Mouse (Mus musculus) intestine, embryonic 16.5 days (tissue): ENCODE data around the gene Gprin1. TPM values are rescaled to one million over a fixed set of nuclear protein-coding genes. Genes with fewer than 3 reads are reported as not detected.
A peak's percentile ranks its signal among the peaks of the same experiment; 100 is the strongest.
"Not testable (repeated sequence)": the region's sequence is repeated elsewhere in the genome, so short reads cannot be mapped to it uniquely, and the experiment has no call there.

Experiments
- ATAC-seq: fragments of 200-750 bp; cut with Nextera tagmentation; 2 replicates; pipeline ENCODE4 v1.8.0; 2017; ENCODE audit warnings: moderate TSS enrichment, moderate library complexity
- H3K27ac ChIP-seq: fragments of 300-500 bp; sonication (generic); 2 replicates; pipeline ENCODE4 v1.5.1; 2014; ENCODE audit warnings: mild to moderate bottlenecking, low read length
- H3K27me3 ChIP-seq: fragments of 300-500 bp; sonication (generic); replicated peaks from 2 replicates; pipeline ENCODE4 v1.6.1; 2014; ENCODE audit warnings: low read length, control low read depth, mixed read lengths; ENCODE audit not compliant: control insufficient read depth, insufficient read depth
- H3K36me3 ChIP-seq: fragments of 300-500 bp; sonication (generic); 2 replicates; pipeline ENCODE4 v1.6.1; 2014; ENCODE audit warnings: low read length, control low read depth; ENCODE audit not compliant: control insufficient read depth, insufficient read depth
- H3K4me1 ChIP-seq: fragments of 300-500 bp; sonication (generic); 2 replicates; pipeline ENCODE4 v1.6.1; 2014; ENCODE audit warnings: low read length, control low read depth, mixed read lengths; ENCODE audit not compliant: control insufficient read depth, insufficient read depth
- H3K4me2 ChIP-seq: fragments of 300-500 bp; sonication (generic); 2 replicates; pipeline ENCODE4 v1.6.1; 2014; ENCODE audit warnings: low read depth, low read length, control low read depth
- H3K4me3 ChIP-seq: fragments of 300-500 bp; sonication (generic); 2 replicates; pipeline ENCODE4 v1.5.1; 2014; ENCODE audit warnings: mild to moderate bottlenecking, low read length
- H3K9ac ChIP-seq: fragments of 300-500 bp; sonication (generic); 2 replicates; pipeline ENCODE4 v1.6.1; 2014; ENCODE audit warnings: low read depth, low read length
- H3K9me3 ChIP-seq: fragments of 300-500 bp; sonication (generic); 2 replicates; pipeline ENCODE4 v1.6.1; 2016; ENCODE audit warnings: low read length, control low read depth; ENCODE audit not compliant: control insufficient read depth
- WGBS: fragments of 180-500 bp; shearing (Covaris S2); extraction: QIAGEN DNeasy Blood & Tissue Kit; methylation state at CpG from one replicate; pipeline ENCODE4 v1.1.7; 2014; 5-methylcytosine and 5-hydroxymethylcytosine counted together
- polyA plus RNA-seq: library from polyadenylated mRNA; unstranded; fragments of >200 nt; fragmentation: Nextera tagmentation; extraction: Ambion mirVana; gene quantifications from 2 replicates; pipeline ENCODE4 v1.2.1, GENCODE M21; 2015

Gprin1 gene
- polyA plus RNA-seq, 1 experiment from 2014 or later = 0.15 TPM

GRCm38 (mm10) chr13:54788740-54789560 is 39.3 kb upstream of the Gprin1 start, which contains the start of gene Tspan17:
Gene Tspan17, plus strand, starts transcription at chr13:54789377.
- no peak within 1 kb of the TSS for H3K27ac ChIP-seq
- H3K27me3 ChIP-seq = peaks cover 6% of the 10 kb centered on the region; the same call in 1 of the 2 replicates
- no peaks in the 10 kb centered on the region for H3K36me3 ChIP-seq
- H3K9ac ChIP-seq = peak within 1 kb of the TSS; percentile 69
- H3K9me3 ChIP-seq = no peaks in the 10 kb centered on the region
- ATAC-seq = peak; percentile 91
- peak within 1 kb of the TSS; percentile 99 for H3K4me2 ChIP-seq
- peaks cover 7% of the 10 kb centered on the region for H3K4me1 ChIP-seq
- WGBS = 2% methylated on average over 49 of the region's 49 CpGs
- H3K4me3 ChIP-seq = peak within 1 kb of the TSS; percentile 66

- H3K4me2 ChIP-seq, H3K27ac ChIP-seq, H3K4me1 ChIP-seq, H3K9ac ChIP-seq, H3K4me3 ChIP-seq, H3K36me3 ChIP-seq, H3K27me3 ChIP-seq, H3K9me3 ChIP-seq, ATAC-seq: not testable (repeated sequence)
- WGBS = 49% methylated on average over 2 of the region's 2 CpGs
Observed at GRCm38 (mm10) chr13:54787591-54787990, 37.9 kb upstream of the Gprin1 start.

GRCm38 (mm10) chr13:54783698-54784097 is 34.0 kb upstream of the Gprin1 start, which contains the start of gene Eif4e1b:
Gene Eif4e1b, plus strand, starts transcription at chr13:54783998.
- no peak for ATAC-seq
- no peak within 1 kb of the TSS for H3K4me3 ChIP-seq
- no peak within 1 kb of the TSS for H3K4me2 ChIP-seq
- no peak within 1 kb of the TSS for H3K27ac ChIP-seq
- H3K27me3 ChIP-seq = no peaks in the 10 kb centered on the region
- H3K4me1 ChIP-seq = no peaks in the 10 kb centered on the region
- no peak within 1 kb of the TSS for H3K9ac ChIP-seq
- no peaks in the 10 kb centered on the region for H3K9me3 ChIP-seq
- H3K36me3 ChIP-seq = no peaks in the 10 kb centered on the region
- WGBS = 84% methylated on average over 4 of the region's 4 CpGs

- Histone ChIP-seq H3K9me3 (no peaks in the 10 kb centered on the region), H3K27ac (no peak overlapping the region), H3K27me3 (no peaks in the 10 kb centered on the region), H3K4me3 (no peak overlapping the region), H3K36me3 (no peaks in the 10 kb centered on the region), H3K4me1 (no peaks in the 10 kb centered on the region), H3K9ac (no peak overlapping the region), H3K4me2 (no peak overlapping the region)
- ATAC-seq = no peak
- 40% methylated on average over 2 of the region's 2 CpGs for WGBS
Observed at GRCm38 (mm10) chr13:54783235-54783634, 33.6 kb upstream of the Gprin1 start.

GRCm38 (mm10) chr13:54781086-54781485 is 31.4 kb upstream of the Gprin1 start:
- H3K4me3 ChIP-seq = no peak overlapping the region
- ATAC-seq = no peak
- no peaks in the 10 kb centered on the region for H3K4me1 ChIP-seq
- H3K9me3 ChIP-seq = no peaks in the 10 kb centered on the region
- H3K36me3 ChIP-seq = no peaks in the 10 kb centered on the region
- H3K27ac ChIP-seq = no peak overlapping the region
- no peak overlapping the region for H3K9ac ChIP-seq
- H3K27me3 ChIP-seq = no peaks in the 10 kb centered on the region
- WGBS = 78% methylated on average over 3 of the region's 3 CpGs
- no peak overlapping the region for H3K4me2 ChIP-seq

- ATAC-seq = no peak
- Histone ChIP-seq H3K4me3 (no peak overlapping the region), H3K9ac (no peak overlapping the region), H3K9me3 (no peaks in the 10 kb centered on the region), H3K4me2 (no peak overlapping the region), H3K27me3 (no peaks in the 10 kb centered on the region), H3K36me3 (no peaks in the 10 kb centered on the region), H3K27ac (no peak overlapping the region), H3K4me1 (no peaks in the 10 kb centered on the region)
- 75% methylated on average over 3 of the region's 3 CpGs for WGBS
Observed at GRCm38 (mm10) chr13:54780592-54780991, 30.9 kb upstream of the Gprin1 start.

GRCm38 (mm10) chr13:54767012-54767411 is 17.3 kb upstream of the Gprin1 start:
- no peak for ATAC-seq
- Histone ChIP-seq H3K4me2 (no peak overlapping the region), H3K27me3 (peaks cover 44% of the 10 kb centered on the region), H3K27ac (no peak overlapping the region), H3K36me3 (no peaks in the 10 kb centered on the region), H3K9ac (no peak overlapping the region), H3K4me1 (peaks cover 6% of the 10 kb centered on the region), H3K9me3 (no peaks in the 10 kb centered on the region), H3K4me3 (no peak overlapping the region)
- WGBS = 76% methylated on average over 4 of the region's 4 CpGs

- Histone ChIP-seq H3K9me3 (no peaks in the 10 kb centered on the region), H3K27ac (no peak within 1 kb of the TSS), H3K4me3 (peak within 1 kb of the TSS; percentile 36), H3K4me1 (peaks cover 6% of the 10 kb centered on the region), H3K27me3 (peaks cover 44% of the 10 kb centered on the region), H3K36me3 (no peaks in the 10 kb centered on the region), H3K4me2 (peak within 1 kb of the TSS; percentile 52), H3K9ac (no peak within 1 kb of the TSS)
- ATAC-seq = peak; percentile 60; the same call in 1 of the 2 replicates
- WGBS = 2% methylated on average over 35 of the region's 35 CpGs
Observed at GRCm38 (mm10) chr13:54766192-54766768, 16.6 kb upstream of the Gprin1 start, which contains the start of gene Sncb. Gene Sncb, minus strand, starts transcription at chr13:54766595.

GRCm38 (mm10) chr13:54765281-54766191 is 15.9 kb upstream of the Gprin1 start:
- Histone ChIP-seq H3K4me1 (peaks cover 6% of the 10 kb centered on the region), H3K27ac (no peak overlapping the region), H3K9me3 (no peaks in the 10 kb centered on the region), H3K36me3 (no peaks in the 10 kb centered on the region), H3K27me3 (peaks cover 46% of the 10 kb centered on the region), H3K4me3 (peak overlapping the region; percentile 36), H3K4me2 (peak overlapping the region; percentile 52), H3K9ac (no peak overlapping the region)
- WGBS = 6% methylated on average over 44 of the region's 44 CpGs
- peak; percentile 31; the same call in 1 of the 2 replicates for ATAC-seq
